Mouse (Mus musculus) hindbrain, embryonic 10.5 days (tissue): ENCODE data around the gene Abl1. TPM values are rescaled to one million over a fixed set of nuclear protein-coding genes. Genes with fewer than 3 reads are reported as not detected.

Experiments used
- DNase-seq: peaks from one replicate; pipeline ENCODE4 v3.0.0-alpha.2; 2017; ENCODE audit warnings: low spot score
- H3K27ac ChIP-seq: fragments of 300-500 bp; sonication (generic); 2 replicates; pipeline ENCODE4 v1.5.1; 2016; ENCODE audit warnings: mild to moderate bottlenecking, moderate library complexity
- H3K27me3 ChIP-seq: fragments of 300-500 bp; sonication (generic); 2 replicates; pipeline ENCODE4 v1.6.1; 2016; ENCODE audit warnings: mild to moderate bottlenecking; ENCODE audit not compliant: poor library complexity, insufficient read depth, severe bottlenecking
- H3K36me3 ChIP-seq: fragments of 300-500 bp; sonication (generic); 2 replicates; pipeline ENCODE4 v1.6.1; 2016; ENCODE audit warnings: mild to moderate bottlenecking, moderate library complexity
- H3K4me1 ChIP-seq: fragments of 300-500 bp; sonication (generic); replicated peaks from 2 replicates; pipeline ENCODE4 v1.6.1; 2016; ENCODE audit warnings: mild to moderate bottlenecking
- H3K4me3 ChIP-seq: fragments of 300-500 bp; sonication (generic); 2 replicates; pipeline ENCODE4 v1.5.1; 2016; ENCODE audit warnings: mild to moderate bottlenecking, moderate library complexity
- H3K9me3 ChIP-seq: fragments of 300-500 bp; sonication (generic); 2 replicates; pipeline ENCODE4 v1.6.1; 2016; ENCODE audit warnings: mild to moderate bottlenecking, moderate library complexity
- WGBS: fragments of 180-500 bp; shearing (Covaris S2); methylation state at CpG from one replicate; pipeline ENCODE4 v1.1.7; 2016; 5-methylcytosine and 5-hydroxymethylcytosine counted together
- polyA plus RNA-seq: library from polyadenylated mRNA; unstranded; fragments of >200 nt; fragmentation: Nextera tagmentation; extraction: Ambion mirVana; gene quantifications from 2 replicates; pipeline ENCODE4 v1.2.1, GENCODE M21; 2016

Gene Abl1
- polyA plus RNA-seq, 1 experiment from 2014 or later = 43.9 TPM

DNA sequence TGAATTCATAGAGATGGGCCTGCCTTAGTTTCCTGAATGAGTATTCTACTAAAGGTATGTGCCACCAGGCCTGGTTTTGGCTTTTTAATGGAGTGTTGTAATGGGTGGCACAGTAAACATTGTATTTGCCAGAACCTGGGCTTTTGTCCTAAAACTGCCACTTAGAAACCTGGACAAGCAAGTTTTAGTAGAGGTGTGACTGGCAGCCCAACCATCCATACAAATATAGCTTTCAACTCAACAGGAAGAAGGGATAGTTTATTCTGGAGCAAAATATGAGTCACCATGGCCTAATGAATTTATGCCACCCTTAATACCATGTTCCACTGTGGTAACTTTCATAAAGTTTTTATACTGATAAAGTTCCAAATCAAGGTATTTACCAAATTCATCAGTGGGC is 15.1 kb downstream of the Abl1 start:
- H3K9me3 ChIP-seq = no peaks in the 10 kb centered on the region
- no peaks in the 10 kb centered on the region for H3K4me1 ChIP-seq
- no peak overlapping the region for H3K4me3 ChIP-seq
- DNase-seq = no peak
- H3K27me3 ChIP-seq = no peaks in the 10 kb centered on the region
- no peak overlapping the region for H3K27ac ChIP-seq
- peaks cover 52% of the 10 kb centered on the region for H3K36me3 ChIP-seq

DNA sequence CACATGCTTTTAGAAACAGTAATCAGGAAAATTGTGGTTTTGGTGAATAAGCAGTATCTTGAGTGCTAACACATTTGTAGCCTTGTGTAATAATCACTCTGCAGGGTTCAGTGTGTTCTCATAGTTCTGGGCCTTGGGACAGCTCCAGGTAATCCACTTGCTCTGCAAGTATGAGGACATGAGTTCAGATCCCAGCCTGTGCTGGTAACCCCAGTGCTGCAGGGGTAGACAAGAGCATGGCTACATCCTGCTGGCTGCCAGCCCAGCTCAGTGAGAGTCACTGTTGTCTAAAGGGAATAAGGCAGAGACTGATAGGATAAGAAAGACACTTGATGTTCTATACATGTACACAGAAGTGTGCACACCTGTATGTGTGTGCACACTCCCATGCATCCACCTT is 17.7 kb downstream of the Abl1 start:
- no peaks in the 10 kb centered on the region for H3K27me3 ChIP-seq
- no peak overlapping the region for H3K27ac ChIP-seq
- H3K9me3 ChIP-seq = no peaks in the 10 kb centered on the region
- peaks cover 30% of the 10 kb centered on the region for H3K36me3 ChIP-seq
- H3K4me1 ChIP-seq = no peaks in the 10 kb centered on the region
- no peak for DNase-seq
- H3K4me3 ChIP-seq = no peak overlapping the region

DNA sequence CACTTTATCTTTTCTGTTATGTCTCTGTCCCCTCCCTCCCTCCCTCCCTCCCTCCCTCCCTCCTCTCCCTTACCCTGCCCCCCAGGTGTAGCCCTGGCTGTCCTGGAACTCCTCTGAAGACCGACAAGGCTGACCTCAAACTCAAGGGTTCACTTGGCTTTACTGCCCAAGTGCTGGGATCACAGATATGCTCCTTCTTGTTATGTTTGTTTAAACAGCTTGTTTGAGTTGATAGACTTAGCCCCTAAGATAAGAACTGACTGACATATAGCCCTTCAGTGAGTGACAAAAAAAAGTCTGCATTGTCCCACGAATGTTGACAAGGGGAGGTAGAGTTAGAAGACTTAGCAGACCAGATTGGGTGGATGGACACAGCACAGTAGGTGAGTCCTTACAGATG is 18.4 kb downstream of the Abl1 start:
- H3K4me1 ChIP-seq = no peaks in the 10 kb centered on the region
- WGBS = 80% methylated on average over 2 of the region's 2 CpGs
- no peaks in the 10 kb centered on the region for H3K9me3 ChIP-seq
- no peaks in the 10 kb centered on the region for H3K27me3 ChIP-seq
- DNase-seq = no peak
- no peak overlapping the region for H3K4me3 ChIP-seq
- H3K27ac ChIP-seq = no peak overlapping the region
- peaks cover 31% of the 10 kb centered on the region for H3K36me3 ChIP-seq

DNA sequence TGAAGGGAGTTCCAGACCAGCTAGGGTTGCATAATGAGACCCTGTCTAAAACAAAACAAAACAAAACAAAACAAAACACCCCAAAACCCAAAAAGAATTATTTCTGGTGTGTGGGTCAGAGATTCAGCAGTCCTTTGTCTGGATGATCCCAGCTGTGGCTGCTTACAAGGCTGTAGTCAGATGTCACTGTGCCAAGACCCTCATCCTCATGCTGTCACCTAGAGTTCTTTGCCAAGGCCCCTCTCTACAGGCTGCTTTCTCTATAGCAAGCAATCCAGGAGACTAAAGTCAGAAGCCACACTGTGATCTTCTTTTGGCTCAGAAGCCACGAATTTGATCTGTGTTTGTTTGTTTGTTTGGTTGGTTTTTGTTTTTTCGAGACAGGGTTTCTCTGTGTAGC is 24.5 kb downstream of the Abl1 start:
- DNase-seq = no peak
- Histone ChIP-seq H3K36me3 (peaks cover 20% of the 10 kb centered on the region), H3K4me3 (no peak overlapping the region), H3K4me1 (no peaks in the 10 kb centered on the region), H3K27me3 (no peaks in the 10 kb centered on the region), H3K9me3 (no peaks in the 10 kb centered on the region), H3K27ac (no peak overlapping the region)
- WGBS = 85% methylated on average over 2 of the region's 2 CpGs

DNA sequence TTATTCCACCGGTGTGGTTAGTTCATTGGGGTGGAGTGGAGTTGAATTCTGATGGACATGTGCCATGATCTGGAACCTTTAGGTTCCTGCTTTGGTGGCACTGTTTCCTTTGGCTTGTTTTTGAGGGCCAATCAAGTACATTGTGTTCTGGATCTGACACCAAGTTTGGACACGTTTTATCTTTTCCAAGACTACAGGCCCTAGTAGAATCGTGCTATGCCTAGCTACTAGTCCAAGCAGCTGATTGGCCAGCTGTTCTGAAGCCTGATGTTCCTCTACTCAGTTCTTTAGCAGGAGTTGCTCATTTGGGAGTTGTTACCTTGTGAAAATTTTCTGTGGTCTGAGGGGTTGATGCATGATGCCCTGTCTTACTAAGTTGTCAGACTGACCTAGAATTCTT is 25.6 kb downstream of the Abl1 start:
- no peak overlapping the region for H3K4me3 ChIP-seq
- no peak overlapping the region for H3K27ac ChIP-seq
- H3K36me3 ChIP-seq = peaks cover 17% of the 10 kb centered on the region; the same call in 1 of the 2 replicates
- H3K9me3 ChIP-seq = no peaks in the 10 kb centered on the region
- H3K4me1 ChIP-seq = no peaks in the 10 kb centered on the region
- H3K27me3 ChIP-seq = no peaks in the 10 kb centered on the region
- DNase-seq = no peak
- 85% methylated on average over 3 of the region's 3 CpGs for WGBS

DNA sequence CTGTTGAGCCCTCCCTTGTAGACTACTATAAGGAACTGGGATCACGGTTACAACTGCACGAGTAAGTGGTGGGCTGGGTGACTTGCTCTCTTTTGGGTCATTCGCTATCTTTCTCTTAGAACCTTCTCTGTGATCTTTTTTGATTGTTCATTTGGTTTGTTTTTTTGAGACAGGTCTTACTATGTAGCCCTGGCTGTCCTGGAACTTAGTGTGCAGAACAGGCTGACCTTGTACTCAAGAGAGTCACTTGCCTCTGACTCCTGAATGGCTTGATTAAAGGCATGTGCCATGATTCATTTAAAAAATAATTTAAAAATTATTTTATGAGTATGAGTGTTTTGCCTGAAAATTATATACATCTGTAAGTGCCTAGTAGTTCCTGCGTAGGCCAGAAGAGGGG is 26.6 kb downstream of the Abl1 start:
- Histone ChIP-seq H3K9me3 (no peaks in the 10 kb centered on the region), H3K27me3 (no peaks in the 10 kb centered on the region), H3K27ac (no peak overlapping the region), H3K4me3 (no peak overlapping the region), H3K36me3 (peaks cover 17% of the 10 kb centered on the region; the same call in 1 of the 2 replicates), H3K4me1 (no peaks in the 10 kb centered on the region)
- WGBS = 93% methylated on average over 4 of the region's 4 CpGs
- no peak for DNase-seq

DNA sequence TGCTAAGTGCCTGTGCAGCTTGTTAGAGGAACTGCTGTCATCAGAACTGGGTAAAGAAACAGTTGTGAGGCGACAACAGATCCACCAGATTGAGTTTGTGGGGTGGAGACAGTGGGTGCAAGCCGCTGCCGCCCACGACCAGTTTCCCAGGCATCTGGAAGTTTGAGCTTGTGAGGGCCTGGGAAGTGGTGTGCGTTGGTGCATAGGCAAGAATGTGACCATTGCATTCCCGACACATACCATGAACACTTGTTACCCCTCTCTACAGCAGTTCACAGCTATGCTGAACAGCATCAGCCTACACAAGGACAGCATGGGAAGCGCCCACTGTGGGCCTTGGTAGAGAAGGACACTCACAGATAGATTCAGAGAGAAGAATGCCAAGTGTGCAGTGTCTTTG is 27.8 kb downstream of the Abl1 start:
- Histone ChIP-seq H3K4me1 (no peaks in the 10 kb centered on the region), H3K9me3 (no peaks in the 10 kb centered on the region), H3K4me3 (no peak overlapping the region), H3K36me3 (peaks cover 17% of the 10 kb centered on the region; the same call in 1 of the 2 replicates), H3K27me3 (no peaks in the 10 kb centered on the region), H3K27ac (no peak overlapping the region)
- no peak for DNase-seq
- 87% methylated on average over 7 of the region's 7 CpGs for WGBS

DNA sequence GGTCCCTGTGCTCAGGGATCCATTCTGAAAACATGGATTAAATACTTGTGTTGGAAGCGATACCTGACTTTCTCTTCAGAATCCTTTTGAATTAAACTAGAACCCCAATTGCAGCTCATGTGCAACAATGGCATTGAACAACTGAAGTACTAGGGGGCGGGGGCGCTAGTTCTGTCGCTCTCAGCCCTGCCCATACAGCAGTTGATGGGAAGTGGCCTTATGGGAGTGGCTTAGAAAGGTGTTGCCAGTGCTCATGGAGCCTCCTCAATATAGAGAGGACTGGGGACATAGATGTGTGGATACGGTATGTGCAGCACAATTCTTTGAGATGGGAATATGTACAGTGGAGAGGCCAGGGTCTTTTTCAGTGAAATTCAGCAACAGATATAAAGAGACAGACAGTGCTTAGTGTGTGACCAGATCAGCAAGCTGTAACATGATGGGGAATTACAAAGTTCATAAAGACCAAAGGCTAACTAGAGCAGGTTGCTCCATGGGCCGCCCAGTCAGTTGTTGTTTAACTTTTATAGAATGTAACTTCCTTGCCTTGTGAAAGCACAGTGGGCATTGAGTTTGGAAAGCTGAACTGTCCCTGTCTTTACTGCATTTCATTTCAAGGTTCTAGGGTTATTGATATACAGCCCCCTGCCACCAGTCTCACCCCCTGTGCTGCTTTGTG is 31.2 kb downstream of the Abl1 start:
- Histone ChIP-seq H3K4me3 (no peak overlapping the region), H3K27me3 (no peaks in the 10 kb centered on the region), H3K9me3 (no peaks in the 10 kb centered on the region), H3K27ac (no peak overlapping the region), H3K36me3 (peaks cover 4% of the 10 kb centered on the region; the same call in 1 of the 2 replicates), H3K4me1 (no peaks in the 10 kb centered on the region)
- no peak for DNase-seq
- whole genome bisulfite sequencing = 86% methylated on average over 6 of the region's 6 CpGs

DNA sequence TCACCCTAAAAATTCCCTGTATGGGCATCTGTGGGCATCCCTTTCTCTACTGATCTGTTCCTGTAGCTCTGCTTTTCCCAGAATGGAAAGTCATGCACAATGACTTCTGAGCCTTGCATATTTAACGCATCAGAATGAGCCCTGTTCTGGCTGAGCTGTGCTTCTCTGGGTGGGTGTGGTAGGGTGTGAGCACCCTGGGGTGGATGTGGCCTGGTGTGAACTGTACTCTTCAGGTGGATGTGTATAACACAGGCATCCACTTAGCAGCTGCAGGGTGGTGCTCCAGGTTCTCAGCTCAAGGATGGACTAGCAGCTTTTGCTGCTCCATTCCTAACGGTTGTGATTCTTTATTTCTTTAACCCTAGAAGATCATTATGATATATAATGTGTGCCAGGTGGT is 31.8 kb downstream of the Abl1 start:
- 91% methylated on average over 2 of the region's 2 CpGs for WGBS
- Histone ChIP-seq H3K27me3 (no peaks in the 10 kb centered on the region), H3K9me3 (no peaks in the 10 kb centered on the region), H3K4me3 (no peak overlapping the region), H3K27ac (no peak overlapping the region), H3K4me1 (no peaks in the 10 kb centered on the region), H3K36me3 (peaks cover 2% of the 10 kb centered on the region; the same call in 1 of the 2 replicates)
- DNase-seq = no peak

DNA sequence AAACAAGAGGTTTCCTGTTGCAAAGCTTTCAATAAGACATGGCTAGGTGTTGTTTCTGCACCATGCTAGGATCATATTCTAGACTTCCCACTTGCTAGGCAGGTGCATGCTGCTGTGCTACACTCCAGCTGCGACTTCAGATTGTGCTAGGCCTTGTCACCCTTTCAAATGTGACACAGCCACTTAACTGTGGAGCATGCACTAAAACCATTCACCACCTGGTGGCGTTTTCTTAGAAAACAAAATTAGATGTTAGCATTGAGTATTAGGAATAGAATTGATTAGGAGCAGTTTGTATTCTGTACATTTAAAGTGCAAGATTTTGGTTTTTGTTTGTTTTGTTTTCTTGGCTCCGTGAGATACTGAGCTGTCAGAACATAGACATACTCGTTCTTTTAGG is 32.6 kb downstream of the Abl1 start:
- H3K36me3 ChIP-seq = no peaks in the 10 kb centered on the region
- WGBS = 64% methylated on average over 4 of the region's 4 CpGs
- no peak for DNase-seq
- H3K27me3 ChIP-seq = no peaks in the 10 kb centered on the region
- no peak overlapping the region for H3K4me3 ChIP-seq
- H3K9me3 ChIP-seq = no peaks in the 10 kb centered on the region
- no peak overlapping the region for H3K27ac ChIP-seq
- H3K4me1 ChIP-seq = no peaks in the 10 kb centered on the region

DNA sequence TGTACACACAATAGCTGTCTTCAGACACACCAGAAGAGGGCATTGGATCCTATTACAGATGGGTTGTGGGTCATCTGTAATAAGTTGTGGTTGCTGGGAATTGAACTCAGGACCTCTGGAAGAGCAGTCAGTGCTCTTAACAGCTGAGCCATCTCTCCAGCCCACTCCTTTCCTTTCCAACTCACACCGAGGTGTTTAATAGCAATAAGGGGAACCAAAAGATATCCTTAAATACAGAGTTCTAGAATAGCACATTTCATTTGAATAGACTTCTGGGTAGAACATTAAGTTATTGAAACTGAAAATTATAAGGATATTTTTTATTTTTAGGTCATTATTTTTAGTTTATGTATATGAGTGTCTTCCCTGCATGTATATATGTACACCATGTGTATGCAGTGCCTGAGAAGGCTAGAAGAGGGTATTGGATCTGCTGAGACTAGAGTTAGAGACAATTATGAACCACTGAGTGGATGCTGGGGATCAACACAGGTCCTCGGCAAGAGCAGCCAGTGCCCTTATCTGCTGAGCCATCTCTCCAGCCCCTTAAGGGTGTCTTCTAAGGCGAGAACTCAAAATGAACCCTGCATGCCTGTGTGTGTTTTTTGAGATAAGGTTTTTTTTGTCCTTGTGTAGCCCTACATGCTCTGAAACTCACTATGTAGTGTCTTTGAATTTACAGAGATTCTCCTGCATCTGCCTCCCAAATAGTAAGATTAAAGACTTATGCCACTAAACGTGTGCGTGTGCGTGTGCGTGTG is 36.7 kb downstream of the Abl1 start:
- peaks cover 4% of the 10 kb centered on the region for H3K4me1 ChIP-seq
- H3K36me3 ChIP-seq = no peaks in the 10 kb centered on the region
- H3K27me3 ChIP-seq = no peaks in the 10 kb centered on the region
- no peak for DNase-seq
- no peaks in the 10 kb centered on the region for H3K9me3 ChIP-seq
- H3K4me3 ChIP-seq = no peak overlapping the region
- 94% methylated on average over 7 of the region's 7 CpGs for WGBS
- H3K27ac ChIP-seq = no peak overlapping the region

DNA sequence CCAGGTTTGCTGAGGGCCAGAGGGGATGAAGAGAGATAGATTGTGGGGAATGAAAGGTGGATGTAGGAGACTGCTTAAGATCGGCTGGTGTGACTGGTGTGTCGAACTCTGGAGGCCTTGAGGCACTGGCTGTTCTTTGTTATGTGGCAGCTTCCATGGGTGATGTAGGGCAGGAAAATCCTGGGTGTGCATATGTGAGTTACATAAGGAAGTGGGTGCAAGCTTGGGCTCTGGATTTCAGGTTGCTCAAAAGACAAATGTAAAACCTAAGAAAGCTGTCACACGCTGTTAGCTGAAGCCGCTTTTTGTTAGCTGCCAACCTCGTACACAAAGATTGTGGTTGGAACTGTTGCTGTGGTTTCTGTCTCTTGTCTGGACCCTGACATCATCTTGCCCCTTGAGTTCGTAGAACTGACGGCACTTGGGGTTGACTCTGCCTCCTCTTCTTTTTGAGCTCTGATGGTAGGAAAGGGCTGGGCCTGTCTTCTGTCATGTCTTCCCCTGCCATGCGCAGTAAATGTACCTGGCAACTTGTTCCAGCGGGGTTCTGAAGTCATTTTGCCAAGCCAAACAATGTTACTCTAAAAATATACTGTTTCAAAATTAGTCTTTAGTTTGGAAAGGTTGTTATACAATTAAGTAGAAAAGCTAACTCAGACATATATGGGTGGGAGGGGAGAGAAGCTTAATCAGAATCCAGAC is 39.6 kb downstream of the Abl1 start:
- Histone ChIP-seq H3K27me3 (no peaks in the 10 kb centered on the region), H3K4me3 (no peak overlapping the region), H3K9me3 (no peaks in the 10 kb centered on the region), H3K36me3 (no peaks in the 10 kb centered on the region), H3K4me1 (peaks cover 8% of the 10 kb centered on the region), H3K27ac (no peak overlapping the region)
- no peak for DNase-seq
- WGBS = 88% methylated on average over 9 of the region's 9 CpGs

DNA sequence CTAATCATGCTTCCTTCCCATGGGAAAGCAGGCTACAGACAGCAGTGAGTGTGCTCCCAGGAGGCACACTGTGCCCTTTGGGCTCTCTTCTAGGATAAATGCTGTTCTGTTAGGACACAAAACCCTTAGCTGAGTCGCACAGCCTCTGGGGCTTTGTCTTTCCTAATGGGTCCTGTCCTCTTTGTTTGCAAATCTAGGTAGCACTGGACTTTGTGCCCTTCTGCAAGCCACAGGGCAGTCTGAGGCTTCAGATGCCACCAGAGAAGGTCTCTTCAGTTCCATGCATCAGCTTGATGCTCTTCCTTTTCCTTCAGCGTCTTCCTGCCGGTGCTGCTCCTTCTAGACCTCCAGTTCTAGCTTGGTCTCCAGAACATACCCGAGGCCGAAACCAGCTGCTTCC is 42.5 kb downstream of the Abl1 start:
- Histone ChIP-seq H3K9me3 (no peaks in the 10 kb centered on the region), H3K27me3 (no peaks in the 10 kb centered on the region), H3K4me1 (peaks cover 8% of the 10 kb centered on the region), H3K4me3 (no peak overlapping the region), H3K36me3 (no peaks in the 10 kb centered on the region), H3K27ac (no peak overlapping the region)
- WGBS = 91% methylated on average over 5 of the region's 5 CpGs
- no peak for DNase-seq
